Mouse (Mus musculus) spleen, embryonic (tissue): ENCODE data around the gene Olfr123.

Source experiments
- CTCF ChIA-PET: fragments of 350-600 bp; sonication (Branson Sonifier 250); formaldehyde crosslinking; loops from one replicate; lab custom pipeline; 2022; lab: Charles Lee

Olfr123 gene

DNA sequence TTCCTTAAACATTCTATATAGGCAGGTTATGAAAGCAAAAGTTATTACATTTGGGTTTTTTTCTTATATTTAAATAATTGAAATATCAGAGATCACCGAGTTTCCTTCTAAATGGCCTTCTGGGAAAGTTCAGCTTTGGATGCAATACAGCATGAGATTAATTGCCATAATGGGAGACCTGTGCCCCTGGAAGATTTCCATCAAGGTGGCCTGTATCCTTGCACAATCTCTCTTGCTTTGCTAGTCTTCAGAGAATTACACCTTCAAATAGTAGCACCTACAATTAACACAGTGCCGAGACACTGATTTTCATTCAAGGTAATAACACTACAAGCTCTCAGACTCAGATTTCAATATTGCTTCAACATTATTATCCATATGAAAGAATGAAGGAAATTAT lies at the start of gene Olfr123:
Gene Olfr123 (plus strand): TSS at position 301 of the 400 bp plus-strand sequence.
- CTCF ChIA-PET = no interaction called here

DNA sequence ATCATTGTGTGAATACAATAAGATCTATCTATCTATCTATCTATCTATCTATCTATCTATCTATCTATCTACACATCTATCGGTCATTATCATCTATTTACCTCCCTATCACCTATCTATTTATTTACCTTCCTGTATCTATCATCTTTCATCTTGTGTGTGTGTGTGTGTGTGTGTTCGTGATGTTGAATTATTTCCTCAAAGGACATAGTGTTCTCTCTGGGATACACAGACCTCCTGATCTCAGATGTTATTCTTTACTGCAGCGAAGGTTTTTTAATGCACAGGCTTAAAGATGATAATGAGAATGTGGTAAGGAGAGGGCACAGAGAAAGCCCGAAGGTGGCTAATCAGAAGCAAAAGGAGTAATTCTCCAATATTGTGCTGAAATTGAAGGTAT lies 25.0 kb upstream of the Olfr123 start, which contains the start of gene Olfr122:
Gene Olfr122 (plus strand): TSS at position 301 of the 400 bp plus-strand sequence.
- CTCF ChIA-PET = no interaction called here

DNA sequence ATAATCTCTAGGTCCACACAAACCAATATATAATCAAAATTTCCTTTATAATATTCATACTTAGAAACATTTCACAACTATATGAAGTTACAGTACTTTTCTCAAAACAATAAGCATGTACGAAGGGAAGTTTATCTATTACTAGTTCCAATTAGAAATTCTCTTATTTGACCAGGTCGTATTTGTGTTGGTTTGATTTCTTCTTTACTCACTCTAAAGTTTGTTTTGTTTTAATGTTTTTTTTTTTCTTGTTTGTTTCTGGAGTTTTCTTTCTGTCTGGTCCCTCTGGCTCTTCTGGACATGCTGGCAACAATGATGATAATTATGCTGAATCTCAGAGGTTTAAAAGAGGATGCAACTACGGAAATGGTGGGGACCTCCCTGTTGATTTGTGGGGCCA lies 6.3 kb downstream of the Olfr123 start, which contains the start of gene Olfr124:
Gene Olfr124 (plus strand): TSS at position 301 of the 400 bp plus-strand sequence.
- CTCF ChIA-PET = no interaction called here

DNA sequence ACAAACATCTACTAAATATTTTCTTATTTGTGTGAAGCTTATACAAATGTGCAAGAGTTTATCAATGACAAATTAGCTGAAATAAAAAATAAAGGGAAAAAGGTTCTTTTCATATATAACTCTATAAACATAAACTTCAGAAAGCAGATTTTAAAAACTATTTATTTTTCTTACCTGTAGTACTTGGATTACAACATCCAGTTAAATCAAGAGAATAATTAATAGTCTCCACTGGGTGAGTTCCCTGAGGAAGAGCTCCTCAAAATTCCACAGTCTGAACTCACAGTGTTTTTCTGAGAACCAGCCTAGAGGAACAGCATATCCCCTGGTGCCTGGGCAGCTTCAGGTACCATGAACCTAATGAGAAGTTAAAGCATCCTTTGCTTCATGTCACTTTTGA lies 39.3 kb downstream of the Olfr123 start, which contains the start of gene Olfr125:
Gene Olfr125 (plus strand): TSS at position 301 of the 400 bp plus-strand sequence.
- CTCF ChIA-PET = no interaction called here

DNA sequence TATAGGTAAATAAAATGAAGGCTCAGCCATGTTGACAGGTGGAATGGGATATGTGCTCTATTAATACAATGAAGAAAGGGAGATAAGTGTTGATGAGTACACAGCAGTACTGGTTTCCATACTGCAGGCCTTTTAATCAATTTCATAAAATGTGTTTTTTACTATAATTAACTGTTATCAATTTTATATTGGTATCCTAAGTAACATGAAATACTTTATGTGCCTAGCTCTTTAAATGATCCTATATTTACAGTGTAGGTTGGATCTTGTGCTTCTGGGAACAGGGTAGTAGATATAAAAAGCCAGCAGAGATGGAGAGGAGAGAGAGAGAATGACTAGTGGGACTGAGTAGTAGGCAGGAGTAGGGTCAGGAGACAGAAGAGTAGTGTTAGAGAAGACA lies 53.9 kb downstream of the Olfr123 start, which contains the start of gene Olfr126:
Gene Olfr126 (plus strand): TSS at position 301 of the 400 bp plus-strand sequence.
- CTCF ChIA-PET = no interaction called here
